Mouse (Mus musculus): Measurements from ENCODE around the gene Mettl27. TPM values are rescaled to one million over a fixed set of nuclear protein-coding genes. Genes with fewer than 3 reads are reported as not detected.
"Not testable (repeated sequence)": the region's sequence is repeated elsewhere in the genome, so short reads cannot be mapped to it uniquely, and the experiment has no call there.

Mettl27 gene
- total and polyA plus RNA-seq, 3 experiments, result 22.5 to 33.1 (median 23.5) TPM

GRCm38 (mm10) chr5:134920106-134920687 is 12.0 kb upstream of the Mettl27 start:
- DNase-seq, result no peak

- DNase-seq, result no peak
Measured at GRCm38 (mm10) chr5:134921106-134921505, 11.1 kb upstream of the Mettl27 start.

- no peak for DNase-seq
Measured at GRCm38 (mm10) chr5:134923141-134923540, 9.0 kb upstream of the Mettl27 start.

- DNase-seq, result no peak
Measured at GRCm38 (mm10) chr5:134926726-134927125, 5.4 kb upstream of the Mettl27 start.

- no peak for DNase-seq
Measured at GRCm38 (mm10) chr5:134929988-134930387, 2.2 kb upstream of the Mettl27 start.

- DNase-seq, result peak; percentile 44
Measured at GRCm38 (mm10) chr5:134932903-134933276, 722 bp downstream of the Mettl27 start.

GRCm38 (mm10) chr5:134933281-134933680 is 1.1 kb downstream of the Mettl27 start:
- no peak for DNase-seq

GRCm38 (mm10) chr5:134933686-134934085 is 1.5 kb downstream of the Mettl27 start:
- DNase-seq, result not testable (repeated sequence)

- DNase-seq, result no peak
Measured at GRCm38 (mm10) chr5:134934666-134935065, 2.5 kb downstream of the Mettl27 start.

- no peak for DNase-seq
Measured at GRCm38 (mm10) chr5:134936051-134936450, 3.9 kb downstream of the Mettl27 start.

GRCm38 (mm10) chr5:134936626-134937185 is 4.5 kb downstream of the Mettl27 start:
- no peak for DNase-seq

GRCm38 (mm10) chr5:134939069-134939468 is 6.9 kb downstream of the Mettl27 start:
- no peak for DNase-seq

GRCm38 (mm10) chr5:134939554-134939953 is 7.4 kb downstream of the Mettl27 start:
- DNase-seq, result not testable (repeated sequence)

GRCm38 (mm10) chr5:134941472-134942209 is 9.5 kb downstream of the Mettl27 start:
- DNase-seq, result no peak

- peak; percentile 70 for DNase-seq
Measured at GRCm38 (mm10) chr5:134942740-134943139, 10.6 kb downstream of the Mettl27 start.

- DNase-seq, result no peak
Measured at GRCm38 (mm10) chr5:134944179-134944578, 12.0 kb downstream of the Mettl27 start.

- DNase-seq, result no peak
Measured at GRCm38 (mm10) chr5:134945266-134945959, 13.2 kb downstream of the Mettl27 start.

GRCm38 (mm10) chr5:134946063-134946856 is 14.1 kb downstream of the Mettl27 start:
- DNase-seq, result no peak

GRCm38 (mm10) chr5:134946857-134947255 is 14.7 kb downstream of the Mettl27 start, which contains the start of gene Cldn4:
Gene Cldn4, minus strand, starts transcription at chr5:134946934.
- DNase-seq, result no peak

GRCm38 (mm10) chr5:134947420-134948084 is 15.4 kb downstream of the Mettl27 start:
- DNase-seq, result no peak

GRCm38 (mm10) chr5:134948085-134948439 is 15.9 kb downstream of the Mettl27 start:
- no peak for DNase-seq
